Mouse (Mus musculus) ES-E14 (cell line): ENCODE measurements around the gene Gm11042.

Source experiments
- CHD2 ChIP-seq: IDR thresholded peaks from 2 replicates; pipeline ENCODE4 v1.6.1; 2014; ENCODE audit warnings: mild to moderate bottlenecking, low read depth, low read length, inconsistent platforms
- HCFC1 ChIP-seq: IDR thresholded peaks from 2 replicates; pipeline ENCODE4 v1.6.1; 2012; ENCODE audit warnings: low read length, inconsistent platforms, borderline replicate concordance; ENCODE audit not compliant: insufficient read depth
- MAFK ChIP-seq: IDR thresholded peaks from 2 replicates; pipeline ENCODE4 v1.6.1; 2014; ENCODE audit warnings: mild to moderate bottlenecking, low read depth, low read length, inconsistent platforms; ENCODE audit not compliant: insufficient read depth
- ZC3H11A ChIP-seq: IDR thresholded peaks from 2 replicates; pipeline ENCODE4 v1.6.1; 2012; ENCODE audit warnings: low read depth, mild to moderate bottlenecking, inconsistent platforms, low read length, borderline replicate concordance
- ZNF384 ChIP-seq: IDR thresholded peaks from 2 replicates; pipeline ENCODE4 v1.6.1; 2012; ENCODE audit warnings: low read depth, low read length, inconsistent platforms

- TF ChIP-seq ZNF384 (no peak), MAFK (no peak), HCFC1 (no peak), ZC3H11A (no peak), CHD2 (no peak)
Measured at GRCm38 (mm10) chr12:74326644-74327043, 10.4 kb upstream of the Gm11042 start.
